Mouse (Mus musculus) intestine, embryonic 14.5 days (tissue): ENCODE data around the gene Tspan10. TPM values are rescaled to one million over a fixed set of nuclear protein-coding genes. Genes with fewer than 3 reads are reported as not detected.
A peak's percentile ranks its signal among the peaks of the same experiment; 100 is the strongest.

ENCODE experiments used
- ATAC-seq: fragments of 200-750 bp; cut with Nextera tagmentation; replicated peaks from 2 replicates; pipeline ENCODE4 v1.8.0; 2017; ENCODE audit warnings: low read depth, moderate number of reproducible peaks, moderate TSS enrichment, moderate library complexity; ENCODE audit not compliant: low FRiP score, low TSS enrichment
- DNase-seq: peaks from one replicate; pipeline ENCODE4 v3.0.0-alpha.2; 2018; ENCODE audit warnings: low spot score
- H3K27ac ChIP-seq: fragments of 300-500 bp; sonication (generic); 2 replicates; pipeline ENCODE4 v1.5.1; 2014; ENCODE audit warnings: low read depth, mild to moderate bottlenecking, control low read depth
- H3K27me3 ChIP-seq: fragments of 300-500 bp; sonication (generic); replicated peaks from 2 replicates; pipeline ENCODE4 v1.6.1; 2014; ENCODE audit warnings: low read length, control low read depth; ENCODE audit not compliant: control insufficient read depth, insufficient read depth
- H3K36me3 ChIP-seq: fragments of 300-500 bp; sonication (generic); 2 replicates; pipeline ENCODE4 v1.6.1; 2014; ENCODE audit warnings: low read length, control low read depth; ENCODE audit not compliant: control insufficient read depth, insufficient read depth
- H3K4me1 ChIP-seq: fragments of 300-500 bp; sonication (generic); replicated peaks from 2 replicates; pipeline ENCODE4 v1.6.1; 2014; ENCODE audit warnings: low read length, control low read depth, mixed read lengths; ENCODE audit not compliant: control insufficient read depth, insufficient read depth
- H3K4me2 ChIP-seq: fragments of 300-500 bp; sonication (generic); 2 replicates; pipeline ENCODE4 v1.6.1; 2014; ENCODE audit warnings: low read length
- H3K4me3 ChIP-seq: fragments of 300-500 bp; sonication (generic); 2 replicates; pipeline ENCODE4 v1.5.1; 2014; ENCODE audit warnings: low read depth, low read length, control low read depth, mixed read lengths
- H3K9ac ChIP-seq: fragments of 300-500 bp; sonication (generic); 2 replicates; pipeline ENCODE4 v1.6.1; 2014; ENCODE audit warnings: mild to moderate bottlenecking, low read length
- H3K9me3 ChIP-seq: fragments of 300-500 bp; sonication (generic); 2 replicates; pipeline ENCODE4 v1.6.1; 2016; ENCODE audit warnings: low read length, control low read depth; ENCODE audit not compliant: control insufficient read depth
- WGBS: fragments of 180-500 bp; shearing (Covaris S2); extraction: QIAGEN DNeasy Blood & Tissue Kit; methylation state at CpG from one replicate; pipeline ENCODE4 v1.1.7; 2014; 5-methylcytosine and 5-hydroxymethylcytosine counted together
- polyA plus RNA-seq: library from polyadenylated mRNA; unstranded; fragments of >200 nt; fragmentation: Nextera tagmentation; extraction: Ambion mirVana; gene quantifications from 2 replicates; pipeline ENCODE4 v1.2.1, GENCODE M21; 2014

The Tspan10 gene
- polyA plus RNA-seq, 1 experiment from 2014 or later, result not detected

GRCm38 (mm10) chr11:120457772-120458751 lies 15.6 kb downstream of the Tspan10 start, which contains the start of the genes Oxld1 and Ccdc137:
Gene Oxld1 (minus strand): TSS chr11:120458068.
Gene Ccdc137 (plus strand): TSS chr11:120458115.
- Histone ChIP-seq H3K4me3 (peak within 1 kb of the TSS; percentile 96), H3K4me1 (peaks cover 13% of the 10 kb centered on the region; the same call in 1 of the 2 replicates), H3K27me3 (no peaks in the 10 kb centered on the region), H3K4me2 (peak within 1 kb of the TSS; percentile 92), H3K9ac (peak within 1 kb of the TSS; percentile 90), H3K36me3 (peaks cover 30% of the 10 kb centered on the region), H3K9me3 (no peaks in the 10 kb centered on the region), H3K27ac (peak within 1 kb of the TSS; percentile 71)
- DNase-seq, result peak; percentile 89
- ATAC-seq, result peak; percentile 80
- WGBS, result 3% methylated on average over 62 of the region's 62 CpGs

DNA sequence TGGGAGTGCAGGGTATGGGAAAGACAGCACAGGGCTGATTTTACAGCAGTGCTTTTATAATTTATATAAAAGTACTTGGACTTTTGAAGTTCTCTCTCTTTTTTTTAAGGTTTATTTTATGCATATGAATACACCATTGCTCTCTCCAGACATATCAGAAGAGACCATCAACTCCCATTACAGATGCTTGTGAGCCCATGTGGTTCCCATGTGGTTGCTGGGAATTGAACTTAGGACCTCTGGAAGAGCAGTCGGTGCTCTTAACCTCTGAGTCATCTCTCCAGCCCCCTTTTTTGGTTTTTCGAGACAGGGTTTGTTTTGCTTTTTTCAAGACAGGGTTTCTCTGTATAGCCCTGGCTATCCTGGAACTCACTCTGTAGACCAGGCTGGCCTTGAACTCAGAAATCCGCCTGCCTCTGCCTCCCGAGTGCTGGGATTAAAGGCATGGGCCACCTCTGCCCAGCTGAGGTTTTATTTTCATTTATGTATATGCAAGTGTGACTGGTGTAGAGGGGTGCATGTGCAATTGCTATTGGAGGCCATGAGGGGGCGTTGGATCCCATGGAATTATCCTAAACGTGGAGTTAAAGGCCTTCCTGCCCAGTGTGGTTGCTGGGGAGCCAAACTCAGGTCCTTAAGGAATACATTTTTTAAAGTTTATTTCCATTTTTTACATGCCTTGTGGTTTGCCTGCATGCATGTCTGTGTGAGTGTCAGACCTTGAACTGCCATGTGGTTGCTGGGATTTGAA lies 16.6 kb downstream of the Tspan10 start:
- peaks cover 35% of the 10 kb centered on the region for H3K36me3 ChIP-seq
- H3K27ac ChIP-seq, result no peak overlapping the region
- DNase-seq (no peak), ATAC-seq (no peak)
- peaks cover 13% of the 10 kb centered on the region; the same call in 1 of the 2 replicates for H3K4me1 ChIP-seq
- WGBS, result 68% methylated on average over 6 of the region's 6 CpGs
- H3K9ac ChIP-seq, result peak overlapping the region; percentile 90
- H3K27me3 ChIP-seq, result no peaks in the 10 kb centered on the region
- H3K4me3 ChIP-seq, result peak overlapping the region; percentile 96
- H3K4me2 ChIP-seq, result peak overlapping the region; percentile 92
- H3K9me3 ChIP-seq, result no peaks in the 10 kb centered on the region

- 90% methylated on average over 2 of the region's 2 CpGs for WGBS
- Histone ChIP-seq H3K36me3 (peaks cover 40% of the 10 kb centered on the region), H3K27ac (no peak overlapping the region), H3K9me3 (no peaks in the 10 kb centered on the region), H3K4me1 (peaks cover 24% of the 10 kb centered on the region), H3K4me3 (no peak overlapping the region), H3K27me3 (no peaks in the 10 kb centered on the region), H3K4me2 (no peak overlapping the region), H3K9ac (no peak overlapping the region)
- DNase-seq (no peak), ATAC-seq (no peak)
Observed at GRCm38 (mm10) chr11:120463536-120463935, 21.1 kb downstream of the Tspan10 start.

GRCm38 (mm10) chr11:120464365-120464764 lies 21.9 kb downstream of the Tspan10 start:
- Histone ChIP-seq H3K27ac (no peak overlapping the region), H3K4me3 (no peak overlapping the region), H3K4me2 (no peak overlapping the region), H3K9ac (no peak overlapping the region), H3K4me1 (peaks cover 19% of the 10 kb centered on the region), H3K27me3 (no peaks in the 10 kb centered on the region), H3K36me3 (peaks cover 45% of the 10 kb centered on the region), H3K9me3 (no peaks in the 10 kb centered on the region)
- no peak for DNase-seq
- 93% methylated on average over 5 of the region's 5 CpGs for WGBS
- ATAC-seq, result no peak

GRCm38 (mm10) chr11:120465521-120465920 lies 23.1 kb downstream of the Tspan10 start:
- Histone ChIP-seq H3K27me3 (no peaks in the 10 kb centered on the region), H3K36me3 (peaks cover 48% of the 10 kb centered on the region), H3K27ac (no peak overlapping the region), H3K4me2 (no peak overlapping the region), H3K4me1 (peaks cover 18% of the 10 kb centered on the region), H3K9me3 (no peaks in the 10 kb centered on the region), H3K9ac (no peak overlapping the region), H3K4me3 (no peak overlapping the region)
- DNase-seq (no peak), ATAC-seq (no peak)
- WGBS, result 93% methylated on average over 4 of the region's 4 CpGs

DNA sequence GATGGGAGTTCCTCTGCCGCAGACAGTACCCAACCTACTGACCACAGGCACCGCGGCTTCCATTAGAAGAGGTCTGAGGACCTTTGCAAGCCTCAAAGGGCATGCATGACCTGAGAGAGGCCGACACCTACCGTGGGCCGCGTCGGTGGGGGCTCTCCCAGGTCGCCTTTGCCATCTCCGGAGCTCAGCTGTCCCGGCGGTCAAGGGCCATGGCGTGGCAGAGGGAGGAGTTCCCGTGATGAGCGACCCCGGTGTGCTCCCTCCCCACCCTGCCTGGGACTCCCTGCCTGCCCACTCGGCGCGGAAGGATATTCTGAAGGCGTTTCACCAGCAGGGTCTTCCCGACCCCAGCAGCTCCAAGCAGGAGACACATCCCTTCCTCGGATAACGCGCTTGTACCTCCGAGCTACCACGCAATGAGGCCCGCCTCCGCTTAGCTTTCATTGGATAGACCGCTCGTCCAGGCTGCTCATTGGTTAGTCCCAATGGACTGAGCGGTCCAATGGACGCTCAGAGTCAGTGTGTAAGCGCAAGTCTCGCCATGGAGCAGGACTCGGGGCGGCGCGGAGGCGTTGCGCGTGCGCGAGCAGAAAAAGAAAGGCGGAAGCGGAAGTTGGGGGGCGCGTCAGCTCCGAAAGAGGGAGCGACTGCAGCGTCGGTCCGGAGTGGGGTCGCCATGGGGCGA lies 24.7 kb downstream of the Tspan10 start, which contains the start of gene Arl16:
Arl16 (minus strand) TSS at position 557 of the 685 bp plus-strand sequence.
- Histone ChIP-seq H3K9ac (peak within 1 kb of the TSS; percentile 83), H3K9me3 (no peaks in the 10 kb centered on the region), H3K27me3 (no peaks in the 10 kb centered on the region), H3K36me3 (peaks cover 48% of the 10 kb centered on the region), H3K27ac (peak within 1 kb of the TSS; percentile 64), H3K4me1 (peaks cover 18% of the 10 kb centered on the region), H3K4me2 (peak within 1 kb of the TSS; percentile 97), H3K4me3 (peak within 1 kb of the TSS; percentile 100)
- peak; percentile 99 for ATAC-seq
- DNase-seq, result peak; percentile 97
- under 1% methylated on average over 54 of the region's 54 CpGs for WGBS

DNA sequence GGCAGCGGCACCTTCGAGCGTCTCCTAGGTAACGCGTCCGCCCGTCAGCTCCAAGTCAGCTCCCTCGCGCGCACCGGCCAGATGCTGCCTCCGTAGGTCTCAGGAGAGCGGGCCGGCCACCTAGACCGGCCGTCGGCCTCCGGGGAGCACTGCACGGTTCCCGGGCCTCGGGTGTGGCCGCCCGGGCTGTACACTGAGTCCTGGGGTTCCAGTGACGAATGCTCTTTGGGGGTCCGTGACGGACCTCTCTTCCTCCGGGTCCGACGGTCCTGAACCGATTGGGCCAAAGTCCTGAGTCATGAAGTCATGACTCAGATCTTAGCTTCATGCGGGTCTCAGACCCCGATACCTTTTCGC lies 25.3 kb downstream of the Tspan10 start:
- WGBS, result 1% methylated on average over 32 of the region's 33 CpGs
- H3K4me2 ChIP-seq, result peak overlapping the region; percentile 96
- H3K9ac ChIP-seq, result peak overlapping the region; percentile 83
- no peak for DNase-seq
- no peaks in the 10 kb centered on the region for H3K27me3 ChIP-seq
- H3K27ac ChIP-seq, result no peak overlapping the region
- no peak; the same call in 1 of the 2 replicates for ATAC-seq
- peak overlapping the region; percentile 100 for H3K4me3 ChIP-seq
- peaks cover 48% of the 10 kb centered on the region for H3K36me3 ChIP-seq
- peaks cover 18% of the 10 kb centered on the region for H3K4me1 ChIP-seq
- no peaks in the 10 kb centered on the region for H3K9me3 ChIP-seq

DNA sequence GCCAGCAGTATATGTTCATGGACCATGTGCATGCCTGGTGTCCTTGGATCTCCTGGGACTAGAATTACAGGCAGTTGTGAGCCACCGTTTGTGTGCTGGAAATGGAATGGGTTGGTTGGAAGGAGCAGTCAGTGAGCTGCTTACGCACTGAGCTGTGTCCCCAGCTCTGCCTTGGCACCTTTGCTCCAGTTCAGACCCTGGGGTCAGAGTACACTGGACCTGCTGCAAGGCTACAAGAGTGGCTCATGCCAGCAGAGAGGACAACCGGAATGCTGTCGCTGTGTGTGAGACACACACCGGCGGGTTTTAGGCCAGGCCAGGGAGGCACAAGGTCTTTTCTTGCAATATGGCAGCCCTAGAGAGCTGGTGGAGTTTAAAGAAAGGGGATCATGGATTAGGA lies 29.6 kb downstream of the Tspan10 start:
- peaks cover 8% of the 10 kb centered on the region for H3K4me1 ChIP-seq
- H3K9me3 ChIP-seq, result no peaks in the 10 kb centered on the region
- H3K27ac ChIP-seq, result no peak overlapping the region
- no peak overlapping the region for H3K4me2 ChIP-seq
- ATAC-seq (no peak), DNase-seq (no peak)
- peaks cover 79% of the 10 kb centered on the region for H3K36me3 ChIP-seq
- 96% methylated on average over 6 of the region's 6 CpGs for WGBS
- no peak overlapping the region for H3K4me3 ChIP-seq
- H3K27me3 ChIP-seq, result no peaks in the 10 kb centered on the region
- no peak overlapping the region for H3K9ac ChIP-seq
